Mouse (Mus musculus): ENCODE data around the gene Top2a. TPM values are rescaled to one million over a fixed set of nuclear protein-coding genes. Genes with fewer than 3 reads are reported as not detected.

Top2a gene
- polyA plus RNA-seq, 2 experiments from 2014 or later: 118 to 121 TPM

GRCm38 (mm10) chr11:98944897-98945604 is 78.9 kb downstream of the Top2a start:
- ATAC-seq: peak; percentile 20

GRCm38 (mm10) chr11:98943741-98944461 is 80.1 kb downstream of the Top2a start:
- no peak for ATAC-seq

Other genes starting within 250 kb of the Top2a start
- gene Nr1d1, start 248.9 kb downstream of the Top2a start, polyA plus RNA-seq (2017; shearing (Covaris generic)): 1 to 10 TPM; 2.9 to 5.4 TPM
- 10 to 100 TPM; 19.9 to 22.0 TPM for gene Msl1, start 228.7 kb downstream of the Top2a start, polyA plus RNA-seq (2017; shearing (Covaris generic))
- 10 to 100 TPM; 10.6 to 11.2 TPM for gene Casc3, start 219.3 kb downstream of the Top2a start, polyA plus RNA-seq (2017; shearing (Covaris generic))
- gene Rapgefl1, start 187.4 kb downstream of the Top2a start, polyA plus RNA-seq (2017; shearing (Covaris generic)): under 1 TPM in 1 of 2 experiments, not detected in 1; 0.15 TPM
- gene Wipf2, start 160.6 kb downstream of the Top2a start, polyA plus RNA-seq (2017; shearing (Covaris generic)): 10 to 100 TPM; 10.9 to 12.3 TPM
- 10 to 100 TPM; 10.1 to 17.7 TPM for gene Cdc6, start 116.4 kb downstream of the Top2a start, polyA plus RNA-seq (2017; shearing (Covaris generic))
- gene Rara, start 96.4 kb downstream of the Top2a start, polyA plus RNA-seq (2017; shearing (Covaris generic)): 10 to 100 TPM in 1 of 2 experiments, 1 to 10 TPM in 1; 9.0 to 13.7 TPM
- under 1 TPM in 1 of 2 experiments, not detected in 1; 0.41 TPM for gene Gjd3, start 41.2 kb downstream of the Top2a start, polyA plus RNA-seq (2017; shearing (Covaris generic))
- gene Igfbp4, start 17.1 kb upstream of the Top2a start, polyA plus RNA-seq (2017; shearing (Covaris generic)): 10 to 100 TPM; 33.7 to 43.6 TPM
- gene Tns4, start 65.1 kb upstream of the Top2a start, polyA plus RNA-seq (2017; shearing (Covaris generic)): not detected
- 100 to 1,000 TPM; 243 to 261 TPM for gene Ccr7, start 130.9 kb upstream of the Top2a start, polyA plus RNA-seq (2017; shearing (Covaris generic))
- 100 to 1,000 TPM; 133 to 172 TPM for gene Smarce1, start 206.8 kb upstream of the Top2a start, polyA plus RNA-seq (2017; shearing (Covaris generic))
- 1 to 10 TPM; 1.4 to 1.7 TPM for gene Krt222, start 219.9 kb upstream of the Top2a start, polyA plus RNA-seq (2017; shearing (Covaris generic))

All from activated CD4-positive, CD25-positive, alpha-beta regulatory T cell, adult 4 months (primary cell).